Mouse (Mus musculus) brain, embryonic 14.5 days (tissue): ENCODE data around the gene Gm28845.

ENCODE experiments used
- CTCF ChIP-seq: fragments of 200-500 bp; IDR thresholded peaks from 2 replicates; pipeline ENCODE4 v1.5.1; 2012; ENCODE audit warnings: inconsistent platforms, mild to moderate bottlenecking, moderate library complexity, borderline replicate concordance; ENCODE audit not compliant: insufficient read depth, insufficient read length; ENCODE audit errors: extremely low read depth
- POLR2A ChIP-seq: fragments of 200-500 bp; IDR thresholded peaks from 2 replicates; pipeline ENCODE4 v1.6.1; 2012; ENCODE audit warnings: mild to moderate bottlenecking, inconsistent platforms, borderline replicate concordance; ENCODE audit not compliant: poor library complexity, insufficient read depth, insufficient read length, severe bottlenecking; ENCODE audit errors: extremely low read depth

DNA sequence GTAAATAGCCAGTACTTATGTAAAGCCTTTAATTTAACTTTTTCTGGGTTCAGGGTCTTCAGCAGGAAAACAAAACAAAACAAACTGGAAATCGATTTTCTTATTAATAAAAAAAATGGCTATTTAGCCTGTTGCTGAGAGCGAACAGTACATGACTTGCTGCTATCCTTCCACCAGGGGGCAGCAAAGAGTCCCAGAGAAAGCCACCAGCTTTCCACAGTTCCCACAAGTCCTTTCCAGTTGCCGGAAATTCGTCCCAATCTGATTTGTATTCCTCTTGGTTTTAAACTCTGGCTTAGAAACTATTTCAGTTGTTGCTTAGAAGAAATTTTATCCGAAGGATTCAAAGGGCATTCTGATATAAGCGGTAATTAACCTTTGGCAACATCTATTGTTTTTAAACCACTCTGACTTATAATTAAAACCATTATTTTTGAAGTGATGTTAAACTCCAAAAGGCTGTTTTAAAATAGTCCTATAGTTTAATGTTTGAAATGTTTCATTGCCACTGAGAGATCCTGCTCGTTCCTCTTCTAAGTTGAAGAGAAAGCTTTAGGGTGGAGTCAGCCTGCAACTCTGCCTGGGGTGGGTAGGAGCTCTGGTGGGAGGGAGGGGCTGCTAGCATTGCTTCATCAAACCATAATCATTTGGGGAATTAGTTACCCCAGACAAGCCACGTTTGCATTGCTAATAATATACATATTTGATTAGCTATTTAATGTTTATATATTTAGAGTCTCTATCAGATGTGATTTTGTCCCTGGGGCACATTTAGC is 7.1 kb downstream of the Gm28845 start:
- TF ChIP-seq CTCF (peak; percentile 93), POLR2A (no peak)
